Mouse (Mus musculus) left cerebral cortex, postnatal 4 days (tissue): ENCODE results near the gene Naxd. TPM values are rescaled to one million over a fixed set of nuclear protein-coding genes. Genes with fewer than 3 reads are reported as not detected.
"Not testable (repeated sequence)": the region's sequence is repeated elsewhere in the genome, so short reads cannot be mapped to it uniquely, and the experiment has no call there.

Source experiments
- DNase-seq: peaks from one replicate; pipeline ENCODE4 v3.0.0-alpha.2; 2022
- intact Hi-C: fragments of 180-260 bp; cut with DNase I; formaldehyde crosslinking; loops from one replicate; pipeline ENCODE4 v1.15.1; 2025
- total RNA-seq, 2 experiments: library from RNA; stranded (reverse); gene quantifications; 2 replicates each; pipeline ENCODE4 v1.2.3; 2021

The Naxd gene
- total RNA-seq: 10 to 100 TPM; 62.9 to 68.7 TPM

DNA sequence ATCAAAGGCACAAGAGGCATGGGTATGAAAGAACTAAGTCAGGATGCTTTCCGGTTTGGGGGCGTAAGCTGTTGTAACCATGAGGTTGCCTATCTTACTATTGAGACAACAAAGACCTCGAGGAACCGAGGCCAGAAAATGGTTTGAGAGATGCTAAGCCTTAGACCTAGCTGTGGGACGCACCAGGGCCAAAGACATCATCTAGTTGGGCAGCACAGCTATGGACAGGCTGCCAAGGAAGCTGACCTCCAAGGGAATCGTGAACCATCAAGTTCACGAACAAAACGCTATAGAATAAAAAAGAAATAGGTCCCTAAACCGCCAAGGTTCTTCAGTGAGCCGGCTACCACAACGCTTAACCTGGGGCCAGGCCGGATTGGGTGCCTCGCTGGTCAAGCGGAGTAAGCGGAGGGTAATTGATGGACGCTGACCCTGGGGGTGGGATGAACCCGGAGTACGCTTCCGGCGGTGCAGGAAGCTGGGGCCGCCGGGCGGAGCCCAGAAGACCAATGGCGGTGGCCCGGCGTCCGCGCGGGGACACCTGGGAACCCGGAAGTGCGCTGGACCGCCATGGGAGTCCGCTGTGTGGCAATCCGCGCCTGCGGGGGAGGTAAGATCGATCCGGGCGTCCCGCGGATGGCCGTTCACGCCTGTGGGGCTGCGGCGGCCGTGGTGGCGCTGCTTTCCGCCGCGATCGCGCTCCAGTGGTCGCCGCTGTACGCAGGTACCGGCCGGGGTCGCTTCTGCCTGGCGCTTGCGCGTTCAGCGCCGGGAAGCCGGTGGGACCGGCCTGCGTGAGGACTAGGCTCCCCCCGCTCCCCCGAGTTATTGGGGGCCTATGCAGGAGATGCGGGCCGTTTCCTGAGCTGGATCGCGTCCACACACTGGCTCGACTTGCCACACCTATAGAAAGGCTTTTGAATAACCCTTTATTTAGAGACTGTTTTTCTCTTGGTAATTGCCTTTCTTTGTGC is at the start of gene Naxd:
Gene Naxd (plus strand): TSS at position 490 of the 974 bp plus-strand sequence.
- DNase-seq: peak; percentile 91
- intact Hi-C loops: no loop called here

DNA sequence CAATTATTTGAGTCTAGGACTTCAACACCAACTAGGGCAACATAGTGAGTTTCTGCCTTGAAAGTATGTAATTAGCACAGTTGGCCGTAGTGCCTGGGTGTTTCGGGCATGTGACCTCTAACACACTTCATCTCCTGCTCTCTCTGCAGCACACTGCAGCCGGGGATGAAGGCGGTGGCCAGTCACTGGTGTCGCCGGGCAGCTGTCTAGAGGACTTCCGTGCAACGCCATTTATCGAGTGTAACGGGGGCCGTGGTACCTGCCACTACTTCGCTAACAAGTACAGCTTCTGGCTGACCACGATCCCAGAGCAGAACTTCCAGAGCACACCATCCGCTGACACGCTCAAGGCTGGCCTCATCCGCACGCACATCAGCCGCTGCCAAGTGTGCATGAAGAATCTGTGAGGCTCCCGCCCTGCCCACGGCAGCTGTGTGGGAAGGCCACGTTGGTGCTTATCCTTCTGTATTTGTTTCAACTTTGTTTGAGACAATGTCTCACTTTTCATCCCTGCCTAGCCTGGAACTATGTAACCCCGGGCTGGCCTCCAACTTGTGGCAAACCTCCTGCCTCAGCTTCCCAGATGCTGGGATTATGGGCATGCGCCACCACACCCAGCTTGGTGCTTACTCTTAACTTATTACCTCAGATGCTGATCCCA is 49.3 kb upstream of the Naxd start:
- intact Hi-C loops: no loop called here
- DNase-seq: no peak

DNA sequence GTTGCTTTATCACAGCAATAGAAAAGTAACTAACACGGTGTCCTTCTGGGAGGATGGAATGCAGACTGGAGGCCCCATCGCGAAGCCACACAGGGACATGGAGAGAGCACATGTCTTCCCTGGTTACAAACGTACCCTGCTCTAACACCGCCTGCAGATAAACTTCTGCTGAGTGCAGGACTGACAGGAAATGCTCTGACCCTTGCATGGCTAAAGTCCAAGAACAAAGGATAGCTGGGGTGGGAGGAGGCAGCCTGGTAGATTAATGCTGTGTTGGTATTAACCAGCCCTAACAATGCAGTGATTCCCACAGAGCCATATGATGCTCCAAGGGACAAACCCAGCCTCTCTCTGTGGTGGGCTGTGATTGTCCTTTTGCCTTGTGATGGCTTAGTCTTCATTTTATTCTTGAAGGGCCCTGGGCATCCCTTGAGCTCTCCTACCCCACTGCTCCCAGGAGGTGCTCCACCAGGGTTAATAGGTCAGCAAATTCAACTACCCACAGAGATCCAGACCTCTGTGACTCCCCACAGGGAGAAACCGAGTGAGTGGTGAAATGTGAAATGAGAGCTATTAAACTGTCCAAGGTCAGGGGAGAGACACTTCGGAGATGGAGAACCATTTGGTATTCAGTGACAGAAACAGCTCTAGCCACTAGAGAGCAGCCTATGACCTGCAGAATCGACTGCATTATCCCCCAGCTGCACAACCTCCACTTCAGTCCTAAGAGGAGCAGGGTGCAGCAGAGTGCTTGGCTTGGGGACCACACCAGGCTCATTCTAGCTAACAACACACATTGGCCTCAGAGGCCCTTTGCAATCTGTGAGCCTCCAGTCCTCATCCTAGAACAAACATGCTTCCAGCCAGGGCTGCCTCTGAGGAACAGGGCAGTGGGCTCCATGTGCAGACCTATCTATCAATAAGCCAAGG is 46.9 kb upstream of the Naxd start:
- intact Hi-C loops: no loop called here
- DNase-seq: peak; percentile 33

DNA sequence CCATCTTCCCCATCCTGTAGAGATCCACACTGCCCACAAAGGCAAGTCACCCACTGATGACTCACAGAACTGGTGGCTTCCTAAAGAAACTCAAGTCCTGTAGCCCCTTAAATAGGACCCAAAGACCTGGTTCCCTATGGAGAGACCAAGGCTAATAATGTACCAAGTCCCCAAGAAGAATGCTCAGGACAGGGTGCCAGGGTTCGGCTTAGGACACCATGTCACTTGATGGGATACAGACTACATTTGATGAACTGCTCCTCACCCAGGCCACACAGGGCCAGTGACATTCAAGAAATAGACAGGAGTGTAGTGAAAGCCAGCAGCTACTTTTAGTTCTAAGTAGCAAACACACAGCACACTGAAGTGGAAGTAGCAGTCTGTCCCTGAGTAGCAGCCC is 45.2 kb upstream of the Naxd start:
- intact Hi-C loops: no loop called here
- no peak for DNase-seq

DNA sequence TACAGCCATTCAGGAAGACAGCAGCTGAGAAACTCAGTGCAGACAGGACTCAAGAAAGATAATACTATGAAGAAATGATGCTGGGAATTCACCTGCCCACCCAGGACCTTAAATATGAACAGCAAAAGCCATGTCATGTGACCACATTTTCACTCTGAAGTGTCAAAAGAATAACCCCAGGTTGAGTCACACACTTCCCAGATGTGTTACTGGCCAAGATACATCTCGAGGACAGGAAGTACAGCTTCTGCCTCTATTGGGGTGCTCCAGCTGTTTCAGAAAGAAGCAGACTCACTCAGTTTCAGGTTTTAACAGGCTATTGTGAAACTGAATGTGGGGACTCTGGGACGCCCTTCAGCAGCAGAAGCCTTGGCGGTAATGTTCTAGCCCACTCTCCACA is 44.7 kb upstream of the Naxd start:
- DNase-seq: no peak
- intact Hi-C loops: no loop called here

DNA sequence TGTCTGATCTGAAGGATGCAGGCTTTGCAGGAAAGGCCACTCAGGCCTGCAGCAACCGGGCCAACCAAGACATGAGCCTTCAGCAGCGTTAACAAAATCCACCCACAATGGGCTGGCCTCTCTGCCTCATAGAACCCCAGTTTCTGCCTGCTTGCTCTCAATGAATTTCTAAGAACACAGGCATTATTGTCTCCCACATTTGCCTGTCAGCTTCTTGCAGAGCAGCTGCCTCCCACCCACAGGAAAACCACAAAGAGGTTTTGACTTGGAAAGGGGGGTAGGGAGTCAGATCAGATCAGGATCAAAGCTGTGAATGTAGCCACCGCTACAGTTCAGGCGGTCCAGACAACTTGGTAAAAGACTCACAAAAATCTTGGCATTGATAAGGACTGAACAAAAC is 44.3 kb upstream of the Naxd start:
- no peak for DNase-seq
- intact Hi-C loops: no loop called here

DNA sequence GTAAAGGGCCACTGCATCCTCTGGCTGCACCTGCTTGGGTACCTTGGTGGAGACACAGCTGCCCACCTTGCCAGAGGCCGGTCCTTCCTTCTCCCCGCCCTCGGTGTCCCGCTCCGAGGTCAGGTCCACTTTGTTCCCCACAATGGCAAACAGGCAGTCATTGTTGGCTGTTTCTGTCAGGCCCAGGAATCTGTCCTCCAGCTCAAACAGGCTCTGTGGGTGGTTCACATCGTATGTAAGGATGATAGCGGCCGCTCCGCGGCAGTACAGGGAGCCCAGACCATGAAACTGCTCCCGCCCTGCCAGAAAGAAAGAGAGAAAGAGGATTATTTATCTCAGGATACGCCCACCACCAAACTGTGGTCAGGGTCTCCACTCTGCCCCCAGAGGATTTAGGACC is 43.1 kb upstream of the Naxd start:
- DNase-seq: no peak
- intact Hi-C loops: no loop called here

DNA sequence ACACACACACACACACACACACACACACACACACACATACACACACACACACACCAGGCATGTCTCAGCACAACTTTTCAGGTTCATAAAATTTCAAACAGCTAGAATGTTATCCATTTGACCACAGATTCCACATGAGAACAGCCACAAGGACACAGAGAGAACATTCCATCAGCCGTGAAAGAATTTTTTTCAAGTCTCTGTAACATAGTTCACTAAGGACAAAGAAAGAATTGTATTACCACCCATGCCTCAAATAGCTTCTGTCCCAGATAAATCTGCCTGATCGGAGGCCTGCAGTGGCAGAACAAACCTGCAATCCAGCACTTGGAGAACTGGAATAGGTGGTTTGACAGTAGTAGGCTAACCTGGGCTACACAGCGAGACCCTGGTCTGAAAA is 40.0 kb upstream of the Naxd start:
- intact Hi-C loops: no loop called here
- DNase-seq: no peak

DNA sequence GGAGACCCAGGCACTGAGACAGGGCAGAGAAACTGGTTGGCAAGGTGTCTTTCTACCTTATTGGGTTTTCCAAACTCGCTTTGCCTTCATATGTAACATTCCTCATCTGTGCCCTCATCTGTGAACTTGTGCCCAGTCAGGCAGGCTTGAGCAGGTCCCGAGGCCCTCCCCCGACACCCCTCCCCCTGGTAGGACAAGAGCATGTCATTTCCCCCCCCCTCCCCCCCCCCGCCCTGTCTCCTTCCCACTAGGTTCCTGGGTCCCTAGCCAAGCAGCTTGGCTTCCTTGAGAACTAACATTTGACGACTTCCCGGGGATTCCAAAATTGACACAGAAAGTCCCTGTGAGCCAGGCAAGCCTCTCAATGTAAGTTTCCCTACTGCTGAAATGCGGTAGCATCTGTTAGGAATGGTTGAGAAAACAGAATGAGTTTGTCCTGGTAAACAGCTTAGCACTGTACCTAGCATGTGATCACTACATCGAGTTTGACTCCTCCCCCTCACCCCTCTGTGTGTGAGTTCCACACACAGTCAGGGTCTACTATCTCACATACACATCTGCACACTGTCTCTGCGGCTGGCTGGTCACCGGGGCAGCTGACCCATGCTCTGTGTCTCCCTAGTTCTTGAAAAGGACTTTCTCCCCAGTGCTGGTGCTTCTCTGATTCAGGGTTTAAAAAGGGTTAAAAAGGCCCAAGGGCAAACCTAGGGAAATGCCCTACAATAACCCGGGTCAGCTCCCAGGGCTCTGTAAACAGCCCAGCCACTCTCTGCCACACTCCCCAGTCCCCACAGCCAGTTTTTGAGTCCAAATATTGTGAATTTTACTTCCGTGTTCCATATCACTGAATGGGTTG is 39.1 kb upstream of the Naxd start:
- intact Hi-C loops: no loop called here
- DNase-seq: no peak

DNA sequence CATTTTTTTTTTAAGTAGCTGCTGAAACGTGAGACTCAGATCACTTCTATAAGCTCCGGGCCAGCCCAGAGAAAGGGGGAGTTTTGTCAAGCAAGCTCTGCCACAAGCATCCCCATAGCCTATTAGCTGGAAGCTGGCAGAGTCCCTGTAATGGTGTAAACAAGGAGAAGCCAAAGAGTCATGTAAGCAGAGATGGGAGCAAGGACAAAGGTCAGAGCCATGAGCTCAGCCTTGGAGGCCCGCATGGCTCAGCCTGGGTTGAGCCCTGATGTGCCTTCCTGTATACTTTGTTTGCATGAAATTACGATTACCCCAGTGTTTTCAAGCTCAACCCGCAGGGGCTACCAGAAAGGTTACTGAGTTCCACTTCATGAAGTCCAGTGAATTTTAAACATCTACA is 38.3 kb upstream of the Naxd start:
- no peak for DNase-seq
- intact Hi-C loops: no loop called here

DNA sequence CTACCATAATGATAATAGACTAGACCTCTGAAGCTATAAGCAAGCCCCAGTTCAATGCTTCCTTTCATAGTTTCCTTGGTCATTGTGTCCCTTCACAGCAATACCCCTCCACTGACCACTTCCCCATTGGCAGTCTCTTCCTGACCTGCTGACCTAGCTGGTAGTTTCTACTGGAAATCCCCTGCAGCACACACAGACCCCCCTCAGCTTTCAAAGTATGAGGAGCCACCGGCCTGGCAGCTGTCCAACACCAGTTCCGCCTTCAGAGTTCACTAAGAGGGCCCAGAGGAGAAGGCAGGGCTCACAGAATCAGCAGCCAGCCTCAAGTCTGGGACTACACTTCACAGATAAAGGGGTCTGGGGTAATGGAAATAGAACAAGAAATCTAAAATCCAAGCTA is 36.4 kb upstream of the Naxd start:
- peak; percentile 29 for DNase-seq
- intact Hi-C loops: no loop called here

DNA sequence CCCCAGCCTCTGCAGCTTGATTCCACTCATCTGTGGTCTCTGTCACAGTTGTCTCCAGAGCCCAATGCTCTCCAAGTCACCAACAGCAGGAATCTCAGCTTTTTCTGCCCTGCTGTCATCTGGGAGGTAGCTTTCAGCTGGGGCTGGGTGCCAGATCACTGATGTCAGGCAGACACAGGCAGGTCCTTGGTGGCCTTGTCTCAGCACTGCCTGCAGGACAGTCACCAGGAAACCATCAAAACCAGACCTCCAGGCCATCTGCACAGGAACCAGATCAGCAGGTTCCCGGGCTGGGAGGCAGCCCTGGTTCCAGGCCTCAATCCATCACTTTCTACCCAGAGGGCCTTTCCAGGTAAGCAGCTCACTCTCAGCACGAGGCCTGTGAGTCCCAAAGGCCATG is 35.5 kb upstream of the Naxd start:
- intact Hi-C loops: no loop called here
- DNase-seq: no peak

DNA sequence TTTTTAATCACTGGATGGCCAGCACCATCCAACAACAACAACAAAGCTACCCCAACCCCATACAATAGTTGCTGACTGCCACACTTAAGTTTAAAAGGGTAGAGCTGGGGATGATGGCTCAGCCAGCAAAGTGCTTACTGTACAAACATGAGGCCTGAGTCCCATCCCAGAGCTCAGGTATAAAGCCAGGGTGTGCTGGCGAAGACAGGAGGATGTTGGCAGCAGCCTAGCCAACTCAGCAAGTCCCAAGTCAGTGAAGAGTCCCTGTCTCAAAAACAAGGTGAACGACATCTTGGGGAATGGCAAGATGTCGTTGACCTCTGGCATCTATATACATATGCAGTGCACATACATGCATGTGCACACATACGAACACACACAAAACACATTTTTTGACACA is 34.7 kb upstream of the Naxd start:
- no peak for DNase-seq
- intact Hi-C loops: no loop called here

DNA sequence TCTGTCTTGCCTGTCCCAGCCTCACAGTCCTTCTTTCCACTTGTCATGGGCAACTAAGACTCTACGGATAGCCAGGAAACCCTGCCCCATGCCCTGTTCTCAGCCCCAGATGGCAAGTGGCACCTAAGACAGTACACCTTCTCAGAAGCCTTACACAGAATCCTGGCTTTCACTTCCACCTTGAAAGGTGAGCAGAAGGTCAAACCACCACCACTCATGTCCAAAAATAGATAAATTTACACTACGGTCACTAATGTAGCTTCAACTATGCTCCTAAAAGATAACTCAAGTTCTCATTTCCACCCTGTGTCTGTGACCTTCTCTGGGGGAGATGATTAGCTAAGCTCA is 33.8 kb upstream of the Naxd start:
- intact Hi-C loops: no loop called here
- no peak for DNase-seq

DNA sequence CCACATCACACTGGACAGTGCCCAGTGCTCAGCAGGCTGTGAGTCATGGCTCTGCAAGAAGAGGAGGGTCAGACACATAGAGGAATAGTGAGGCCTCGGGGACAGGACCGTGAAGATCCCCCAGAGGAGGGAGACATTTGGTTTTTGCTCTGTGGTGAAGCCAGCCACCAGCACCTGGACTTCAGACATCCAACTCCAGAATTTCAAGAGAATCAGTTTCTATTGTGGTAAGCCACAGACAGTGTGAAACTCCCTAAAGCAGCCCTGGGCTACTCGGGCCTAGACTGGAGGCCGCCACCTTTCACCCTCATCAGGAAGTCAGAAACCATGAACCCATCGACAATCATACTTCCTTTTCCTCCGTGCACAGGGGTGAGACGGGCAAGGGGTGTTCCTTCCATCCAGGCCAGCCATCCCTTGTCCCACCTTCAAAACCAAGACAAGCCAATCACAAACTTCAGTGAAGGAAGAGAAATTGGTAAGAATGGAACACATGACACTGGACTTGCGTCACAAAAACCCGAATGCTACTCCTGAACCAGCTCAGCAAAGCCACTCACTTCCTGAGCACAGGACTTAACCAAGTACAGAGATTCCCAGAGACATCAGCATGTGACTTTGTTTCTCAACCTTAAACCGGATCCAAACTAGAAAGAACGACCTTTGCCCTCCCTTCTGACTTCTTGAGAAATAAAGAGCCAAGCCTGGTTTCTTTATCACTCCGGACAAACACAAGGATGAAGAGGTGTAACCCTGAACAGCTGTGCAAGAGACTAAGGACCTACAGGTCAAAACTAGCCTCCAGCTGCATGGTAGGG is 33.2 kb upstream of the Naxd start:
- no peak for DNase-seq
- intact Hi-C loops: no loop called here

DNA sequence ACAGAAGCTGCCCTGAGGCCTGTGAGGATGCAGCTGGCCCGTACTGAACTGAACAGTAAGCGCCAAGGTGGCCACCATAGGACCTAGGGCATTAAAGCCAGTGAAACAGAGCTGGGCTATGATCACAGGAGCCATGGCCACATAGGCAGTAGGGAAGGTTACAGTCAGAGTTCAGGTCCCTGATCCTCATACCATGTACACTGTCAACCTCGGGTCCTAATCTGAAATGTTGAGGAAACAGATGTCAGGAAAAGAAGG is 32.7 kb upstream of the Naxd start:
- intact Hi-C loops: no loop called here
- no peak for DNase-seq

DNA sequence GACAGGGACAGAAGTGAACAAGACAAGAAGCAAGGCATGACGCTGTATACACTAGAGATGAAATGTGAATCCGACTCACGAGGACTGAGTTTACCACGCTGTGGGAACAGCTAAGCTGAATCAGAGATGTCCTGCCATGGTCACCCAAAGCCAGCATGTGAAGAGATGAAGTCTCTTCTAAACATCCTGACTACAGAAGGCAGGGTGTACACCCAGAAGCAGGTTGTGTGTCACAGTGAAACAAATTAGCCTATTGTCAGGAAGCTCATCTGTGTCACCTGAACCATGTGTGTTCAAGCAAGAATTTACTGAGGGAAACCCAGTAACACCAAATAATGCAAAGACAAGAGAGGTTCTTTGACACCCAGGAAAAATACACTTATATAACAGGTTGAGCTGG is 31.7 kb upstream of the Naxd start:
- intact Hi-C loops: no loop called here
- no peak for DNase-seq

DNA sequence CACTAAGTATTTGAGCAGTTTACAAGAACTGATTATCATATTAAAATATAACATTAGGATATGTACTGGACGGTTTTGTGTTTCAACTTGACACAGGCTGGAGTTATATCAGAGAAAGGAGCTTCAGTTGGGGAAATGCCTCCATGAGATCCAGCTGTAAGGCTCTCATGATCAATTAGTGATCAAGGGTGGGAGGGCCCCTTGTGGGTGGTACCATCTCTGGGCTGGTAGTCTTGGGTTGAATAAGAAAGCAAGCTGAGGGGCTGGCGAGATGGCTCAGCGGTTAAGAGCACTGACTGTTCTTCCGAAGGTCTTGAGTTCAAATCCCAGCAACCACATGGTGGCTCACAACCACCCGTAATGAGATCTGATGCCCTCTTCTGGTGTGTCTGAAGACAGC is 30.8 kb upstream of the Naxd start:
- DNase-seq, intact Hi-C loops: not testable (repeated sequence)

DNA sequence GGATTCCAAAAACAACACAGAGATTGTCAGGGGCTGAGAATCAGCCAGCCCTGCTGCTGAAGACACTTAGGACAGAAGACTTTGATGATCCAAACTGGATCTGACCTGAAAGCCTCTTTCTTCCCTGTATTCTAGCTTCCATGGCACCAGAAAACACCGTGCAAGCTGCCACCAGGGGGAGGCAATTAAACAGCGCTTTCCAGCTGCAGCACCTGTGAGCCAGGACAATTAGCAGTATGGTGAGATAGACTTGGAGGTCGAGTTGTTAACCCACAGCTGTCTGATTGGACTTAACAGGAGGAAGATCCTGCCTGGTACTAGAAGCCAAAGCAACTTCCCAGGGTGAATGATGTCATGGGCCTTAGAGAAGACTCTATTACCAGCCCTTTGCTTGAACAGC is 28.2 kb upstream of the Naxd start:
- intact Hi-C loops: no loop called here
- DNase-seq: peak; percentile 27

DNA sequence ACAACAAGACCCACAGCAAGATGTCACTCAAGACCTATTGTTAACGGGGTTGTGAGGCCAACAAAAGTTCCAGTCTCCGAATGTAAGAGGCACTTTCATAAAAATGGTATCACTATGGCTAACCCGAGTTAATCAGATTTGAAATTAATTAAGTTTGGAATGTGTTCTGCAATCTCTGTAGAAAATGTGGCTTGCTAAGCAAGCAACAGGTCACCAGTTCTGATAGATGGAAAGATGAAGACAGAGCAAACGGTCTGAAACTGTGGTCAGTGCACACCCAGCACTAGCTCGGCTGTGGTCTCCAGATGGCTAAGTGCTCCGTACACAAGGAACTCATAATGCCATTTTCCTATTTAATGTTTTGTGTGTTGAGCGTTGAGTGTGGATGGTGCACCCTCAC is 26.6 kb upstream of the Naxd start:
- DNase-seq: no peak
- intact Hi-C loops: no loop called here
